In genomic region chr5:104021597-104022378, GRCm38 (mm10) we compare ENCODE assay signal across 8 mouse cellular contexts. TPM values are rescaled to one million over a fixed set of nuclear protein-coding genes. Genes with fewer than 3 reads are reported as not detected.
DNase-seq lines count a peak whose midpoint lies in the region; ATAC-seq and TF ChIP-seq lines count a peak whose summit lies in the region.

Hsd17b11 (minus strand) TSS chr5:104021919.

- no peak for TF ChIP-seq CTCF in lung, postnatal 0 days (IDR thresholded peaks at IDR 0.05)

- H3K4me2 ChIP-seq in hindbrain, embryonic 11.5 days (replicated peaks; ENCODE audit: low read depth, low read length), result peak within 1 kb of the TSS; percentile 64
- peak within 1 kb of the TSS; percentile 68 for H3K4me2 ChIP-seq in lung, postnatal 0 days (replicated peaks; ENCODE audit: low read depth, low read length)

- no peaks in the 10 kb centered on the region for H3K27me3 ChIP-seq in hindbrain, embryonic 11.5 days (ENCODE audit: control insufficient read depth, insufficient read depth, low read length)
- no peaks in the 10 kb centered on the region for H3K27me3 ChIP-seq in lung, postnatal 0 days (replicated peaks; ENCODE audit: insufficient read depth, low read length)

- H3K27ac ChIP-seq in hindbrain, embryonic 11.5 days (ENCODE audit: low read depth, low read length), result no peak within 1 kb of the TSS
- H3K27ac ChIP-seq in lung, postnatal 0 days (ENCODE audit: low read length), result peak within 1 kb of the TSS; percentile 97

- ATAC-seq in hindbrain, embryonic 11.5 days (ENCODE audit: low FRiP score), result peak; percentile 76; the same call in 1 of the 2 replicates
- ATAC-seq in lung, postnatal 0 days, result peak; percentile 96

- no peaks in the 10 kb centered on the region for H3K9me3 ChIP-seq in hindbrain, embryonic 11.5 days (ENCODE audit: control insufficient read depth, low read length)
- no peaks in the 10 kb centered on the region for H3K9me3 ChIP-seq in lung, postnatal 0 days (ENCODE audit: low read length)

- H3K4me3 ChIP-seq in hindbrain, embryonic 11.5 days (ENCODE audit: low read depth, low read length), result peak within 1 kb of the TSS; percentile 31
- peak within 1 kb of the TSS; percentile 63 for H3K4me3 ChIP-seq in lung, postnatal 0 days (ENCODE audit: low read depth, low read length)

- no peaks in the 10 kb centered on the region; the same call in 1 of the 2 replicates for H3K4me1 ChIP-seq in hindbrain, embryonic 11.5 days (replicated peaks; ENCODE audit: control insufficient read depth, insufficient read depth, low read length)
- peaks cover 19% of the 10 kb centered on the region; the same call in 1 of the 2 replicates for H3K4me1 ChIP-seq in lung, postnatal 0 days (ENCODE audit: insufficient read depth, low read depth, low read length)

- DNase-seq in Muller cell, postnatal 12 days (ENCODE audit: inconsistent ontology term), result peak; percentile 84
- DNase-seq in cerebellum, postnatal 10 days, result peak; percentile 83 to 84
- DNase-seq in frontal cortex, postnatal 10 days (ENCODE audit: low spot score in 2 of 2), result peak; percentile 45 to 64
- peak; percentile 70 for DNase-seq in hindbrain, embryonic 11.5 days (ENCODE audit: low spot score)
- DNase-seq in layer of hippocampus, postnatal 10 days (ENCODE audit: low spot score in 2 of 2), result peak; percentile 56 to 72
- DNase-seq in lung, postnatal 0 days (ENCODE audit: low spot score), result peak; percentile 96
- DNase-seq in ovary, postnatal 10 days (ENCODE audit: low spot score), result peak; percentile 69
- DNase-seq in thymus, postnatal 14 days, result peak; percentile 61

- WGBS in hindbrain, embryonic 11.5 days, result under 1% methylated on average over 31 of the region's 31 CpGs
- WGBS in lung, postnatal 0 days, result under 1% methylated on average over 31 of the region's 31 CpGs

- peak; percentile 59; the same call in 1 of the 2 replicates for TF ChIP-seq EP300 in lung, postnatal 0 days (IDR thresholded peaks at IDR 0.05)

- peak within 1 kb of the TSS; percentile 38 for H3K9ac ChIP-seq in hindbrain, embryonic 11.5 days (ENCODE audit: low read depth, low read length)
- peak within 1 kb of the TSS; percentile 79 for H3K9ac ChIP-seq in lung, postnatal 0 days (replicated peaks; ENCODE audit: low read depth)

- no peaks in the 10 kb centered on the region for H3K36me3 ChIP-seq in hindbrain, embryonic 11.5 days (ENCODE audit: control insufficient read depth, insufficient read depth, low read length)
- 0 out of 2 replicates have a peak, but pooled peaks cover 14% of the 10 kb centered on the region for H3K36me3 ChIP-seq in lung, postnatal 0 days (ENCODE audit: insufficient read depth, low read length)

RNA-seq across cellular contexts. Expression of gene Hsd17b11, which starts in this region (rescaled TPM):
- polyA plus RNA-seq in hindbrain, embryonic 11.5 days (2014; fragmentation: Nextera tagmentation; extraction: Ambion mirVana), result 1.3 and 1.5 TPM in 2 replicates
- 10 to 100 TPM; 33.5 to 34.2 TPM for total RNA-seq in layer of hippocampus, postnatal 10 days (2021)
- polyA plus RNA-seq in lung, postnatal 0 days (2015; fragmentation: Nextera tagmentation; extraction: Ambion mirVana), result 15.9 and 17.8 TPM in 2 replicates
